Mouse (Mus musculus): ENCODE data around the gene Gm9508. TPM values are rescaled to one million over a fixed set of nuclear protein-coding genes. Genes with fewer than 3 reads are reported as not detected.
"Not testable (repeated sequence)": the region's sequence is repeated elsewhere in the genome, so short reads cannot be mapped to it uniquely, and the experiment has no call there.

Gene Gm9508
- polyA plus RNA-seq, 1 experiment from 2014 or later, result not detected

GRCm38 (mm10) chr10:77715507-77715906 lies 18.5 kb upstream of the Gm9508 start, which contains the start of gene Gm10142:
TSS of gene Gm10142 (plus strand) at chr10:77715807.
- H3K27ac ChIP-seq (ENCODE audit: low read depth, low read length), result no peak within 1 kb of the TSS
- ATAC-seq (ENCODE audit: low FRiP score), result no peak
- no peaks in the 10 kb centered on the region for H3K9me3 ChIP-seq (ENCODE audit: control insufficient read depth, low read length)
- no peaks in the 10 kb centered on the region for H3K36me3 ChIP-seq (ENCODE audit: control insufficient read depth, insufficient read depth, low read length)
- no peak within 1 kb of the TSS for H3K4me2 ChIP-seq (replicated peaks; ENCODE audit: low read depth, low read length)
- no peaks in the 10 kb centered on the region for H3K4me1 ChIP-seq (replicated peaks; ENCODE audit: control insufficient read depth, insufficient read depth, low read length)
- no peak within 1 kb of the TSS for H3K4me3 ChIP-seq (ENCODE audit: low read depth, low read length)
- WGBS, result 88% methylated on average over 1 of the region's 1 CpGs
- no peak within 1 kb of the TSS for H3K9ac ChIP-seq (ENCODE audit: low read depth, low read length)
- H3K27me3 ChIP-seq (ENCODE audit: control insufficient read depth, insufficient read depth, low read length), result no peaks in the 10 kb centered on the region
- no peak for DNase-seq (ENCODE audit: low spot score)

GRCm38 (mm10) chr10:77713734-77714133 lies 16.7 kb upstream of the Gm9508 start:
- Histone ChIP-seq H3K4me1 (replicated peaks; ENCODE audit: control insufficient read depth, insufficient read depth, low read length) (no peaks in the 10 kb centered on the region), H3K9ac (ENCODE audit: low read depth, low read length) (no peak overlapping the region), H3K36me3 (ENCODE audit: control insufficient read depth, insufficient read depth, low read length) (no peaks in the 10 kb centered on the region), H3K27me3 (ENCODE audit: control insufficient read depth, insufficient read depth, low read length) (no peaks in the 10 kb centered on the region), H3K4me2 (replicated peaks; ENCODE audit: low read depth, low read length) (no peak overlapping the region), H3K9me3 (ENCODE audit: control insufficient read depth, low read length) (no peaks in the 10 kb centered on the region), H3K4me3 (ENCODE audit: low read depth, low read length) (no peak overlapping the region), H3K27ac (ENCODE audit: low read depth, low read length) (no peak overlapping the region)
- WGBS, result 69% methylated on average over 4 of the region's 4 CpGs
- ATAC-seq (ENCODE audit: low FRiP score), result no peak
- DNase-seq (ENCODE audit: low spot score), result no peak

GRCm38 (mm10) chr10:77711157-77711556 lies 14.1 kb upstream of the Gm9508 start, which contains the start of gene Gm10024:
TSS of gene Gm10024 (plus strand) at chr10:77711457.
- ATAC-seq (ENCODE audit: low FRiP score); H3K4me2 ChIP-seq (replicated peaks; ENCODE audit: low read depth, low read length); DNase-seq (ENCODE audit: low spot score); H3K9ac ChIP-seq (ENCODE audit: low read depth, low read length); H3K4me3 ChIP-seq (ENCODE audit: low read depth, low read length); H3K27ac ChIP-seq (ENCODE audit: low read depth, low read length); H3K36me3 ChIP-seq (ENCODE audit: control insufficient read depth, insufficient read depth, low read length); H3K9me3 ChIP-seq (ENCODE audit: control insufficient read depth, low read length); H3K27me3 ChIP-seq (ENCODE audit: control insufficient read depth, insufficient read depth, low read length); H3K4me1 ChIP-seq (replicated peaks; ENCODE audit: control insufficient read depth, insufficient read depth, low read length): not testable (repeated sequence)

GRCm38 (mm10) chr10:77709831-77710230 lies 12.8 kb upstream of the Gm9508 start:
- WGBS, result 83% methylated on average over 3 of the region's 3 CpGs
- DNase-seq (ENCODE audit: low spot score) (no peak), ATAC-seq (ENCODE audit: low FRiP score) (no peak)

GRCm38 (mm10) chr10:77706326-77706725 lies 9.3 kb upstream of the Gm9508 start, which contains the start of gene Gm10272:
TSS of gene Gm10272 (plus strand) at chr10:77706626.
- 100% methylated on average over 1 of the region's 1 CpGs for WGBS
- H3K27me3 ChIP-seq (ENCODE audit: control insufficient read depth, insufficient read depth, low read length), result no peaks in the 10 kb centered on the region

More at GRCm38 (mm10) chr10:77709831-77710230, 12.8 kb upstream of the Gm9508 start:
- Histone ChIP-seq H3K27ac (ENCODE audit: low read depth, low read length) (no peak overlapping the region), H3K4me2 (replicated peaks; ENCODE audit: low read depth, low read length) (no peak overlapping the region), H3K4me3 (ENCODE audit: low read depth, low read length) (no peak overlapping the region), H3K36me3 (ENCODE audit: control insufficient read depth, insufficient read depth, low read length) (no peaks in the 10 kb centered on the region), H3K4me1 (replicated peaks; ENCODE audit: control insufficient read depth, insufficient read depth, low read length) (no peaks in the 10 kb centered on the region), H3K9ac (ENCODE audit: low read depth, low read length) (no peak overlapping the region), H3K27me3 (ENCODE audit: control insufficient read depth, insufficient read depth, low read length) (no peaks in the 10 kb centered on the region), H3K9me3 (ENCODE audit: control insufficient read depth, low read length) (no peaks in the 10 kb centered on the region)

GRCm38 (mm10) chr10:77690356-77690807 lies 6.7 kb downstream of the Gm9508 start, which contains the start of gene Gm19402:
TSS of gene Gm19402 (minus strand) at chr10:77690757.
- not testable (repeated sequence) for H3K4me1 ChIP-seq (replicated peaks; ENCODE audit: control insufficient read depth, insufficient read depth, low read length); H3K9me3 ChIP-seq (ENCODE audit: control insufficient read depth, low read length); H3K4me2 ChIP-seq (replicated peaks; ENCODE audit: low read depth, low read length); H3K9ac ChIP-seq (ENCODE audit: low read depth, low read length); H3K4me3 ChIP-seq (ENCODE audit: low read depth, low read length); H3K27ac ChIP-seq (ENCODE audit: low read depth, low read length); H3K36me3 ChIP-seq (ENCODE audit: control insufficient read depth, insufficient read depth, low read length); ATAC-seq (ENCODE audit: low FRiP score)
- 72% methylated on average over 3 of the region's 3 CpGs for WGBS
- DNase-seq (ENCODE audit: low spot score), result peak; percentile 10
- peaks cover 16% of the 10 kb centered on the region for H3K27me3 ChIP-seq (ENCODE audit: control insufficient read depth, insufficient read depth, low read length)

More at GRCm38 (mm10) chr10:77706326-77706725, 9.3 kb upstream of the Gm9508 start, which contains the start of gene Gm10272:
- no peak within 1 kb of the TSS for H3K4me2 ChIP-seq (replicated peaks; ENCODE audit: low read depth, low read length)
- H3K36me3 ChIP-seq (ENCODE audit: control insufficient read depth, insufficient read depth, low read length), result no peaks in the 10 kb centered on the region
- H3K9ac ChIP-seq (ENCODE audit: low read depth, low read length), result no peak within 1 kb of the TSS
- H3K9me3 ChIP-seq (ENCODE audit: control insufficient read depth, low read length), result no peaks in the 10 kb centered on the region; the same call in 1 of the 2 replicates
- no peak within 1 kb of the TSS for H3K4me3 ChIP-seq (ENCODE audit: low read depth, low read length)
- ATAC-seq (ENCODE audit: low FRiP score), result no peak
- H3K4me1 ChIP-seq (replicated peaks; ENCODE audit: control insufficient read depth, insufficient read depth, low read length), result no peaks in the 10 kb centered on the region
- no peak for DNase-seq (ENCODE audit: low spot score)
- H3K27ac ChIP-seq (ENCODE audit: low read depth, low read length), result no peak within 1 kb of the TSS

- Histone ChIP-seq H3K9me3 (ENCODE audit: control insufficient read depth, low read length) (no peaks in the 10 kb centered on the region), H3K27me3 (ENCODE audit: control insufficient read depth, insufficient read depth, low read length) (peaks cover 17% of the 10 kb centered on the region), H3K27ac (ENCODE audit: low read depth, low read length) (no peak overlapping the region), H3K4me3 (ENCODE audit: low read depth, low read length) (no peak overlapping the region), H3K36me3 (ENCODE audit: control insufficient read depth, insufficient read depth, low read length) (no peaks in the 10 kb centered on the region), H3K4me1 (replicated peaks; ENCODE audit: control insufficient read depth, insufficient read depth, low read length) (no peaks in the 10 kb centered on the region), H3K9ac (ENCODE audit: low read depth, low read length) (no peak overlapping the region), H3K4me2 (replicated peaks; ENCODE audit: low read depth, low read length) (no peak overlapping the region)
- no peak for ATAC-seq (ENCODE audit: low FRiP score)
- 22% methylated on average over 10 of the region's 10 CpGs for WGBS
- no peak for DNase-seq (ENCODE audit: low spot score)
These were observed 10.0 kb downstream of the Gm9508 start for GRCm38 (mm10) chr10:77687021-77687420.

GRCm38 (mm10) chr10:77685895-77686664 lies 11.0 kb downstream of the Gm9508 start, which contains the start of gene Tspear:
TSS of gene Tspear (plus strand) at chr10:77686569.
- Histone ChIP-seq H3K9me3 (ENCODE audit: control insufficient read depth, low read length) (no peaks in the 10 kb centered on the region), H3K4me1 (replicated peaks; ENCODE audit: control insufficient read depth, insufficient read depth, low read length) (no peaks in the 10 kb centered on the region), H3K27me3 (ENCODE audit: control insufficient read depth, insufficient read depth, low read length) (peaks cover 17% of the 10 kb centered on the region), H3K36me3 (ENCODE audit: control insufficient read depth, insufficient read depth, low read length) (no peaks in the 10 kb centered on the region), H3K9ac (ENCODE audit: low read depth, low read length) (no peak within 1 kb of the TSS), H3K27ac (ENCODE audit: low read depth, low read length) (no peak within 1 kb of the TSS), H3K4me3 (ENCODE audit: low read depth, low read length) (no peak within 1 kb of the TSS), H3K4me2 (replicated peaks; ENCODE audit: low read depth, low read length) (no peak within 1 kb of the TSS)
- peak; percentile 5 for DNase-seq (ENCODE audit: low spot score)
- no peak for ATAC-seq (ENCODE audit: low FRiP score)
- 5% methylated on average over 22 of the region's 22 CpGs for WGBS

- DNase-seq (ENCODE audit: low spot score) (no peak), ATAC-seq (ENCODE audit: low FRiP score) (no peak)
- peaks cover 17% of the 10 kb centered on the region for H3K27me3 ChIP-seq (ENCODE audit: control insufficient read depth, insufficient read depth, low read length)
- H3K27ac ChIP-seq (ENCODE audit: low read depth, low read length), result no peak overlapping the region
- H3K9me3 ChIP-seq (ENCODE audit: control insufficient read depth, low read length), result no peaks in the 10 kb centered on the region
- H3K4me1 ChIP-seq (replicated peaks; ENCODE audit: control insufficient read depth, insufficient read depth, low read length), result no peaks in the 10 kb centered on the region
- no peak overlapping the region for H3K4me3 ChIP-seq (ENCODE audit: low read depth, low read length)
- WGBS, result 44% methylated on average over 8 of the region's 8 CpGs
- no peak overlapping the region for H3K9ac ChIP-seq (ENCODE audit: low read depth, low read length)
- H3K36me3 ChIP-seq (ENCODE audit: control insufficient read depth, insufficient read depth, low read length), result no peaks in the 10 kb centered on the region
- no peak overlapping the region for H3K4me2 ChIP-seq (replicated peaks; ENCODE audit: low read depth, low read length)
These were observed 12.9 kb downstream of the Gm9508 start for GRCm38 (mm10) chr10:77684181-77684580.
